Mouse (Mus musculus) mouse trophoblast stem cell (cell line): ENCODE data around the gene Ccl17.

Source experiments
- in situ Hi-C, 2 experiments: fragments of 300-500 bp; cut with MseI, MboI; formaldehyde crosslinking; loops; 2 replicates in 1 of 2; 3 replicates in 1 of 2; pipeline ENCODE4 v1.15.1; 2025

Gene Ccl17

GRCm38 (mm10) chr8:94789256-94789955 is 20.8 kb upstream of the Ccl17 start:
- in situ Hi-C loops: no loop called here

- in situ Hi-C loops: no loop called here
Measured at GRCm38 (mm10) chr8:94794368-94794767, 15.9 kb upstream of the Ccl17 start.

DNA sequence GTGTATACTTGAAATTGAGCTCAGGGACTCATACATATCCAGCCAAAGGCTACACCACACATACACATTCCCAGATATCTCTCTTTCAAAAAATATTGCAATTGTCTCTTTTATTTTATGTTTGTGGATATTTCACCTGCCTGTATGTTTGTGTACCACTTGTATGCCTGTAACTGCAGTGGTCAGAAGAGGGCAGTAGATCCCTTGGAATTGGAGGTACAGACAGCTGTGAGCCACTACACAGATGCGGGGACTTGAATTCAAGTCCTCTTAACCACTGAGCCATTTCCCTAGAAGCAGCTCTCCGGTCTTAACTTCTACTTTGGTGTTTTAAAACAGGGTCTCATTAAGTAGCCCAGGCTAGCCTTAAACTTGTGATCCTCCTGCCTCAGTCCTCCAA is 15.5 kb upstream of the Ccl17 start:
- in situ Hi-C loops: no loop called here

- in situ Hi-C loops: loop anchor here in 1 of 2 experiments (5.0 kb wide), 1 partner anchor 58 kb away; no protein-coding TSS in a partner anchor
Measured at GRCm38 (mm10) chr8:94800278-94800968, 9.8 kb upstream of the Ccl17 start.

DNA sequence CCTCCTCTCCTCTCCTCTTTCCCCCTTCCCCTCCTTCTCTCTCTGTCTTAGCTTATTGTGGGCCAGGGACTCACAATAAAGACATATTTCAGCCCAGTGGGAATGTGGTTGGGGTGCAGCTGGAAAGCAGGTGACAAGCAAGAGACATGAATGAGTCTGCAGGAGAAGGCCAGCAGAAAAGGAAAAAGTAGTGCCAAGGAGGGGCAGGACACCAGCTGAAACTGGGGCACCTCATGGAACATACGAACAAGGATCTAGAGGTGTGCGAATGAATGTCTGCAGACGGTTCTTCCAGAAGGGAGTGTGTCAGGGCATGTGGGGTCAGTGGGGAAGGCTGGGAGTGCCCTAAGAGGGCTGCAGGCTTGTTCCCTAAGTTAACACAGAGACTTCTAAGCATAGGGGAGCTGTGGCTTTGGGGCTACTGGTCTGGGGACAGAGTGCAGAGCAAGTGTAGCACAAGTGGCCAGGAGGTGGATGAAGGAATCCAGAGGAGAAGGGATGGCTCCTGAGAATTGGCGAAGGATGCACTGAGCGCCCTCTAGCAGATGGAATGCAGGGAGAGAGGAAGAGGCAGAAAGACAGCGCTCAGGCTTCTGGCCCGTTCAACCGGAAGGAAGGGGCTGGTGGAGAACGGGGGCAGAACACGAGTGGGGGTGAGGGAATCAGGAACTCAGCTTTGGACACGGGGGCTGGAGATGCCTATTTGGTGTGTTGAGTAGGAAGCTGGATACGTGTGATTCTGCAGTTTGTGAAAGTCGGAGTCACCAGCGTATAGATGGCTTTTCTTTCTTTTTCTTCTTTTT is 8.8 kb upstream of the Ccl17 start:
- in situ Hi-C loops: loop anchor here in 1 of 2 experiments (5.0 kb wide), 1 partner anchor 59 kb away; no protein-coding TSS in a partner anchor

- in situ Hi-C loops: loop anchor here in 1 of 2 experiments (5.0 kb wide), 1 partner anchor 60 kb away; no protein-coding TSS in a partner anchor
Measured at GRCm38 (mm10) chr8:94802375-94802774, 7.9 kb upstream of the Ccl17 start.

DNA sequence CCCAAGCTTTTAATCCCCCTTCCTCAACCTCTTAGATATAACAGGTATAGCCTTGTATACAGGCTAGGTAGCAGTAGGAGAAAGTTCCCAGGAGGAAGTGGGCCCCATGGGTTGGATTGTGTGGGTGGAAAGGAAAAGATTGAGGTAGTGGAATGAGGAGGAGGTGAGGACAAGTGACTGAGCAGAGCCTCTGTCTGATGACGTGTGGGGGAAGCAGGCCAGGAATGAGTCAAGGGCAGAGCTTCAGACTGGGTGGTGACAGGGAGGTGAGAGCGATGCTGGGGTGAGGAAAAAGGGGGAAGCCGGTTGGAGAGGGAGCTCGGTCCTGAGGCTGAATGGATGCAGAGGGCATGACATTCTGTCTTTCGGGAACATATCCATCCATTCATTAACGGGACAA is 6.7 kb upstream of the Ccl17 start:
- in situ Hi-C loops: loop anchor here in 1 of 2 experiments (5.0 kb wide), 1 partner anchor 61 kb away; no protein-coding TSS in a partner anchor

GRCm38 (mm10) chr8:94804546-94805340 is 5.5 kb upstream of the Ccl17 start:
- in situ Hi-C loops: loop anchor here in 1 of 2 experiments (5.0 kb wide), 1 partner anchor 62 kb away; no protein-coding TSS in a partner anchor

GRCm38 (mm10) chr8:94805811-94806210 is 4.4 kb upstream of the Ccl17 start:
- in situ Hi-C loops: no loop called here

DNA sequence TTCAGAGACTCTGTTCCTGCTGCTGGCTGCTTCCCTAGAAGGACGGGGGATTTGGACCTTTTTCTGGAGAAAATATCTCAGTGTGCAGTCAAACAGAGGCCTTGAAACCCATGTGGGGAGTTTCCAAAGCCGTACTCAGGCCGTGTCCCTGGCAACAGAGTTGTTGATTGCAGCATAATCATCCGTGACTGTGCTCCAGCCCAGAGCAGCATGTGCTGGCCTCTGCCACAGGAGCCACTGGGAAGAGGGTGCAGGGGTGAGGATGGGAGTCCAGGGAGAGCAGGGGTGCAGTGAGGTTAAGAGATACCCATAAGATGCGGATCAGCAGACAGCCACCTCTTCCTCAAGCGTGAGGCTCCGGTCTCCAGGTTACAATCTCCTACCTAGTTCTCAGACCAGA is 2.7 kb upstream of the Ccl17 start:
- in situ Hi-C loops: no loop called here

DNA sequence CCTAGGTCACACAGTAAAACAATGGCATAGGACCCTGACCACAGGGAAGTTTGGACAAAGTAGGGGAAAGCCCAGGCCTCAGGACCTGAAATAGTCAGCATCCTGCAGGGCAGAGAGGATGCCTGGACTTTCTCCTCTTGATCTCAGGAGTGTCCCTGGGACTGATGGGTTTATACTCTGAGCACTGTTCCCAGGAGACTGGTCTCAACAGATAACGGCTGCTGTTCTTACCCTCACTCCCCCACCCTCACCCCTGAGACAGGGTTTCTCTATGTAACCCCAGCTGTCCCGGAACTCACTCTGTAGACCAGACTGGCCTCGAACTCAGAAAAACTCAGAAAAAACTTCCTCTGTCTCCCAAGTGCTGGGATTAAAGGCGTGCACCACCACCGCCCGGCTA is 1.9 kb upstream of the Ccl17 start:
- in situ Hi-C loops: no loop called here

- in situ Hi-C loops: loop anchor here (5.0 kb wide), 1 partner anchor 109 kb away; no protein-coding TSS in a partner anchor
Measured at GRCm38 (mm10) chr8:94810855-94811254, 602 bp downstream of the Ccl17 start.

DNA sequence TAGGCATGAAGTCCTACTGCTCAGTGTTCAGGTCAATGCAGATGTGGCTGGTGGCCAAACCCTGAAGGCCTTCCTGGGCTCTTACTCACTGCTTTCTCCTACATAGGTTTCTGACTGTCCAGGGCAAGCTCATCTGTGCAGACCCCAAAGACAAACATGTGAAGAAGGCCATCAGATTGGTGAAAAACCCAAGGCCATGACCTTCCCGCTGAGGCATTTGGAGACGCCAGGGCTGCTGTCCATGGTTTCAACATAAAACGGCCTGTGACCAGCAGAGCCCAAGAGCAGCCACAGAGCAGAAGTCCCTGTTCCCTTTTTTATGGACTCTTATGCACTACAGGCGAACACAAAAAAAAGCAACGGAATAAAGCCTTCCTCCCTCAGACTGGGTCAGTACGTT is 1.4 kb downstream of the Ccl17 start:
- in situ Hi-C loops: loop anchor here (5.0 kb wide), 1 partner anchor 109 kb away; no protein-coding TSS in a partner anchor

- in situ Hi-C loops: loop anchor here (5.0 kb wide), 1 partner anchor 110 kb away; no protein-coding TSS in a partner anchor
Measured at GRCm38 (mm10) chr8:94812645-94813098, 2.4 kb downstream of the Ccl17 start.

GRCm38 (mm10) chr8:94814556-94814955 is 4.3 kb downstream of the Ccl17 start:
- in situ Hi-C loops: loop anchor here (5.0 kb wide), 1 partner anchor 112 kb away; no protein-coding TSS in a partner anchor

DNA sequence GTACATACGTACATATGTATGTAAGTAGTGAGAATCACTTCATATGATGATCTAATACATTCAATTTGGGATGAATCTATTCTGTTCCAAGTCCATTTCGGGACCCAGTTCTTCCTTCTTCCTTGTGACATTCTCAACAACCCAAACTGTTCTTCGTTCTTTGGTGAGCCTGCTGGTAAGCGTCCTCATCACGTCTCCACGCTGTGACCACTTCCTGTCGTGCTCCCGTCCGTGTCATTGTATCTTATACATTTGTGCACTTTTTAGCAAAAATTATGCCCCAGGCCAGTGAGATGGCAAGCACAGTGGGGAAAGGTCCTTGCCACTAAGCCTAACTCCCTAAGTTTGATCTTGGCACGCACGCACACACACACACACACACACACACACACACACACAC is 7.7 kb downstream of the Ccl17 start:
- in situ Hi-C loops: no loop called here

GRCm38 (mm10) chr8:94819671-94820179 is 9.5 kb downstream of the Ccl17 start:
- in situ Hi-C loops: no loop called here

- in situ Hi-C loops: no loop called here
Measured at GRCm38 (mm10) chr8:94820553-94820952, 10.3 kb downstream of the Ccl17 start.

DNA sequence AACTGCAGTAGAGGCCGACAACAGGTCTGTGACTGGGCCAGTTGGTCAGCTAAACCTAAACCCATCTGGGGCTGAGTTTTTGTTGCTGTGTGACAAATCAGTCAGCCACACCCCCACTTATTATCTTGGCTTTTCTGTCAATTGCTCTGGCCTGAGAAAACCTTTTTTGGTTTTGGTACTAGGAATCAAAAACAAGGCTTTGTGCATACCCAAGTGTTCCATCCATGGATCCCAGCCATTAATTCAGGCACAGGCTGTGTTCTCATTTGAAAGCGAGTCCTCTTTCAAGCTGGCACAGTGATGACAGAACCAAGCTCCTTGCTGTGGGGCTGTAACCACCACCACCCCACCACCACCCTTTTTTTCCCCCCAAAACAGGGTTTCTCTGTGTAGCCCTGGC is 11.1 kb downstream of the Ccl17 start:
- in situ Hi-C loops: no loop called here
